Mouse (Mus musculus): ENCODE measurements around the gene Fgf4. TPM values are rescaled to one million over a fixed set of nuclear protein-coding genes. Genes with fewer than 3 reads are reported as not detected.

The Fgf4 gene
- polyA plus RNA-seq, 2 experiments from 2014 or later: not detected

DNA sequence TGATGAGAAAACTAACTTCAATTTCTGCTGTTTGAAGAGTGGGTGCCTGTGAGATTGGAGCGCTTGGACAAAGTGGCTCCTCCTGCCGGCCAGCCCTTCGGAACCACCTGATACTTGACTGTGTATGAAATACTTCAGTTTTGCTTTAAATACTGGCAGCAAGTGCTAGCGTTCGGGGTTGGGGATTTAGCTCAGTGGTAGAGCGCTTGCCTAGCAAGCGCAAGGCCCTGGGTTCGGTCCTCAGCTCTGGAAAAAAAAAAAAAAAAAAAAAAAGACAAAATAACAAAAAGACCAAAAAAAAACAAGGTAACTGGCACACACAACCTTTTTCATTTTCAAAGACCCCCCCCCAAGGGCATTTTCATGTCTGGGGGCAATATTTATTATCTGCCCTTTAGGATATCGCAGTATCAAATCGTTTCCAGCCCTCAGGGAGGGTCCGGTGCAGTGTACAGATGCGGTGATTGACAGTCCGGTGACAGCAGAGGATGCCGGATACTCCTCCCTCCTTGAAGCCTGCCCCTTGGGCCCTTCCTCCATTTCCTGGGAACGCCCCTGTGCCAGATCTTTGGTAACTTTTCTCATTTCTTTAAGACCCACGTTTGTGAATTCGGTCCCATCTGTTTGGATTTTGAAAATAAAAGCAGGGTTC lies 67.3 kb downstream of the Fgf4 start:
- peak; percentile 95 for ATAC-seq

Other genes starting within 250 kb of the Fgf4 start
- under 1 TPM in 1 of 2 experiments, not detected in 1; 0.16 TPM for gene Ano1, start 95.4 kb upstream of the Fgf4 start, polyA plus RNA-seq (2017; shearing (Covaris generic))
- gene Fgf3, start 9.3 kb upstream of the Fgf4 start, polyA plus RNA-seq (2017; shearing (Covaris generic)): not detected
- not detected for gene Fgf15, start 49.2 kb downstream of the Fgf4 start, polyA plus RNA-seq (2017; shearing (Covaris generic))
- gene LTO1, start 67.7 kb downstream of the Fgf4 start, polyA plus RNA-seq (2017; shearing (Covaris generic)): 10 to 100 TPM; 34.4 to 34.5 TPM
- 1 to 10 TPM; 1.1 to 1.2 TPM for gene Ccnd1, start 92.6 kb downstream of the Fgf4 start, polyA plus RNA-seq (2017; shearing (Covaris generic))

Data from activated CD4-positive, CD25-positive, alpha-beta regulatory T cell, adult 4 months (primary cell).